Mouse (Mus musculus) thymus, adult 2 months (tissue): Measurements from ENCODE around the gene Zfp664. TPM values are rescaled to one million over a fixed set of nuclear protein-coding genes. Genes with fewer than 3 reads are reported as not detected.

Experiments used
- DNase-seq: peaks from one replicate; pipeline ENCODE4 v3.0.0; 2021
- H3K27ac ChIP-seq: fragments of 200-500 bp; 2 replicates; pipeline ENCODE4 v1.5.1; 2012; ENCODE audit warnings: low read length, control low read depth; ENCODE audit not compliant: control insufficient read depth, insufficient read depth
- H3K27me3 ChIP-seq: fragments of 200-500 bp; 2 replicates; pipeline ENCODE4 v1.6.1; 2012; ENCODE audit warnings: mild to moderate bottlenecking, low read length, moderate library complexity, mixed read lengths; ENCODE audit not compliant: control insufficient read depth, insufficient read depth
- H3K36me3 ChIP-seq: fragments of 200-500 bp; 2 replicates; pipeline ENCODE4 v1.6.1; 2012; ENCODE audit warnings: mild to moderate bottlenecking, low read length, moderate library complexity; ENCODE audit not compliant: control insufficient read depth, insufficient read depth
- H3K4me1 ChIP-seq: fragments of 200-500 bp; replicated peaks from 2 replicates; pipeline ENCODE4 v1.6.1; 2012; ENCODE audit warnings: low read length; ENCODE audit not compliant: control insufficient read depth, insufficient read depth
- H3K4me3 ChIP-seq: fragments of 200-500 bp; 2 replicates; pipeline ENCODE4 v1.5.1; 2012; ENCODE audit warnings: mild to moderate bottlenecking, low read length, control low read depth, moderate library complexity; ENCODE audit not compliant: control insufficient read depth, insufficient read depth
- CTCF ChIP-seq: fragments of 200-500 bp; IDR thresholded peaks from 2 replicates; pipeline ENCODE4 v1.5.1; 2012; ENCODE audit warnings: mild to moderate bottlenecking, control low read depth, low read length, moderate library complexity, borderline replicate concordance; ENCODE audit not compliant: control insufficient read depth, poor library complexity, insufficient read depth; ENCODE audit errors: extremely low read depth
- POLR2A ChIP-seq: fragments of 200-500 bp; IDR thresholded peaks from 2 replicates; pipeline ENCODE4 v1.6.1; 2012; ENCODE audit warnings: mild to moderate bottlenecking, low read length, control low read depth, moderate library complexity; ENCODE audit not compliant: control insufficient read depth, poor library complexity, insufficient read depth; ENCODE audit errors: extremely low read depth
- WGBS: fragments of 180-500 bp; shearing (Covaris S2); methylation state at CpG from one replicate; pipeline ENCODE4 v1.1.7; 2018; 5-methylcytosine and 5-hydroxymethylcytosine counted together
- polyA plus RNA-seq: library from polyadenylated mRNA; depleted of rRNA; stranded (reverse); fragments of >200 nt; gene quantifications from 2 replicates; pipeline ENCODE4 v1.2.3, GENCODE M21; 2012

The Zfp664 gene
- polyA plus RNA-seq, 1 experiment = 35.7 TPM

DNA sequence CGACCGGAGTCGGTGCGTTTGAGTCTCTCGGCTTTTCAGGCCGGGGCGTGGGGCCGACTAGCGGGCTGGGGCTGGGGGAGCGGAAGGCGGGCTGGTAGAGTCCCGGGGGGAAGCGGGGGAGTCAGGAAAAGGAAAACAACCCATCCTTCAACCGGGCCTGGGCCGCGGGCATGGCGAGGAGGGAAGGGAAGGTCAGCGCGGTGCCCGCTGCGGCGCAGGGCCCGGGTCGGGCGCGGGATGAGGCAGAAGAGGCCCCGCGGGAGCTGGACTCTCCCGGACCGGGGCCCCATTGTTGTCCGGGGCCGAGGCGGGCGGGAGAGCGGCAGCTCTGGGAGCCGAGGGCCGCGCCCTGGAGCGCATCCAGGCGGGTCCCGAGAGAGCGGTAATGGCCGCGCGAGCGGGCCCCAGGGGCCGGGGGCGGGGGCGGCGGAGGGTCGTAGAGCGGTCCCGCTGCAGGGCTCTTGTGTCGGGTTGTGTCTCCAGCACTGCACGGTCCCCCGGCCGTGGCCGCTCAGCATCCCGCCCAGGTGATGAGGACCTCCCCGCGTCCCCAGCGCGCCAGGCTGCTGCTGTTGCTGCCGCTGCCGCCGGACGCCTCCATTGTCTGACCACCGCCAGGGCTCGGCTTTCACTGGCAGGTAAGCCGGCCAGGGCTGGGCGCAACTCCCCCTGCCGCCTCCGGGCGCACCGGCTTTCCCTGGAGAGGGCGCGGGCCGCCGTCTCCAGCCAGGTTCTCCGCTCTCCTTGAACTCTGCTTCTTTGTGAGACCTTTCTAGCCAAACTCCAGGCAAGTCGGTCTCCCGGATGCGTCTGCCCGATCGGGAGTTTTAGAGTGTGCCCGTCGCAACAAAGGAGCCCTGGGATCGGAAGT is 615 bp downstream of the Zfp664 start:
- DNase-seq = peak; percentile 33
- 1% methylated on average over 86 of the region's 88 CpGs for WGBS
- Histone ChIP-seq H3K27me3 (no peaks in the 10 kb centered on the region; the same call in 1 of the 2 replicates), H3K27ac (no peak overlapping the region), H3K36me3 (no peaks in the 10 kb centered on the region), H3K4me3 (peak overlapping the region; percentile 67), H3K4me1 (peaks cover 11% of the 10 kb centered on the region)
- TF ChIP-seq POLR2A = no peak
- TF ChIP-seq CTCF = no peak

DNA sequence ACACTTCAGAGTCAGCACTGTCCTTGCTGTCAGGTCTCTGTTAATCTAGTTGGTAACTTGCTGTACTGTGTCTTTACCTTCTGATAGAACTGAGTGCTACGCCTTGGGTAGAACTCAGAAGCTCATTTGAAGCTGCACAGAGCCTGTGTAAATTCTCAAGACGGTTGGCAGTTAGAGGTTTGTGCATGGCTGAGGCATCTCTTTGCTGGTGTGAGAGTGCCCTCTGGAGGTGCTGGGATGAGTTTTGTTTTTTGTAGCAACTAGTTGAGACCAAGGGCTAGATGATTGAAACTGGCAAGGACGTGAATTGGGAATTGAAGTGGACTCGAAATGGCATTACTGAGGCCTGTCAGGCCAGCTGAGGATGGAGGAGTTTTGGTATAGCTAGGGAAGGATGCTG is 6.5 kb downstream of the Zfp664 start:
- DNase-seq = peak; percentile 74
- no peaks in the 10 kb centered on the region for H3K27me3 ChIP-seq
- H3K4me1 ChIP-seq = no peaks in the 10 kb centered on the region
- H3K36me3 ChIP-seq = no peaks in the 10 kb centered on the region
- H3K4me3 ChIP-seq = no peak overlapping the region
- 59% methylated on average over 4 of the region's 4 CpGs for WGBS
- no peak overlapping the region for H3K27ac ChIP-seq
- no peak for TF ChIP-seq CTCF
- TF ChIP-seq POLR2A = no peak

DNA sequence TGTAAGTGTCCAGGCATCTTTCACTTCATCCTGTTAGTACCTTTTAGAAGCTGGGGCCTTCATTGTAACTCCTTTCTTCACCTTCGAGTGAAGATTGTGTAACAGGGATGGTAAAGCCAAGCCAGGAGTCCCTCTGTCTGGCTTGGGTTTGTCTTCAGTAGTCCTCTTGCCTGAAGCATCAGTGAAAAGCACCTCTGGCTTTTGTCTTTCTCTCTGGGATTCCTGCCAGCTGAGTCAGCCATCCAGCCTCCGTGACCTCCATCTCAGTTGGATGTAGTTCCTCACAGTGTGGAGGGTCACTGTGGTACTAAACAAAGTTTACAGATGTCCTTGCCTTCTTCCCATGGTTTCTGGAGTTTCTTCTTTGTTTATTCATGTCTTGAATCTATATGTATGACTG is 9.5 kb downstream of the Zfp664 start:
- H3K27ac ChIP-seq = no peak overlapping the region
- H3K36me3 ChIP-seq = no peaks in the 10 kb centered on the region
- WGBS = 93% methylated on average over 2 of the region's 2 CpGs
- no peaks in the 10 kb centered on the region for H3K4me1 ChIP-seq
- TF ChIP-seq CTCF (no peak), POLR2A (no peak)
- no peak for DNase-seq
- no peak overlapping the region for H3K4me3 ChIP-seq
- no peaks in the 10 kb centered on the region for H3K27me3 ChIP-seq

DNA sequence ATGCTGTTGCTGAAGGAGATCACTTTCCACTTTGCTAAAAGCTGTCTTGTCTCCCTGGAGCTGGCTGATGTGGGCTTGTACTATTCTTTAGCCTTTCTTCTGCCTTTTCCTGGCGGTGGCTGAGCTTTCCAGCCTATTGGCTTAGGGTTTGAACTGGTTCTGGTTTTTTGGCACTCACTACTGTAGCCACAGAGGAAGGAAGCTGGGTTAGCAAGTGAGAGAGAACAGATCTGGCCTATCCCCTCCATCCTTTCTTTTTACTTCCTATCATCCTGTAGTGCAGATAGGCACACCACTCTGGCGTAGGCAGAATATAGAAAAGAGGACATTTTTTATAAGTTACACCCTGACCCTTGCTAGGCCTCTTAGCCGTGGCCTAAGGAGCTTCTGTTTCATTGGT is 10.6 kb downstream of the Zfp664 start:
- no peaks in the 10 kb centered on the region for H3K27me3 ChIP-seq
- TF ChIP-seq POLR2A (no peak), CTCF (no peak)
- no peak overlapping the region for H3K27ac ChIP-seq
- 32% methylated on average over 3 of the region's 3 CpGs for WGBS
- no peaks in the 10 kb centered on the region for H3K4me1 ChIP-seq
- no peaks in the 10 kb centered on the region for H3K36me3 ChIP-seq
- H3K4me3 ChIP-seq = no peak overlapping the region
- no peak for DNase-seq

DNA sequence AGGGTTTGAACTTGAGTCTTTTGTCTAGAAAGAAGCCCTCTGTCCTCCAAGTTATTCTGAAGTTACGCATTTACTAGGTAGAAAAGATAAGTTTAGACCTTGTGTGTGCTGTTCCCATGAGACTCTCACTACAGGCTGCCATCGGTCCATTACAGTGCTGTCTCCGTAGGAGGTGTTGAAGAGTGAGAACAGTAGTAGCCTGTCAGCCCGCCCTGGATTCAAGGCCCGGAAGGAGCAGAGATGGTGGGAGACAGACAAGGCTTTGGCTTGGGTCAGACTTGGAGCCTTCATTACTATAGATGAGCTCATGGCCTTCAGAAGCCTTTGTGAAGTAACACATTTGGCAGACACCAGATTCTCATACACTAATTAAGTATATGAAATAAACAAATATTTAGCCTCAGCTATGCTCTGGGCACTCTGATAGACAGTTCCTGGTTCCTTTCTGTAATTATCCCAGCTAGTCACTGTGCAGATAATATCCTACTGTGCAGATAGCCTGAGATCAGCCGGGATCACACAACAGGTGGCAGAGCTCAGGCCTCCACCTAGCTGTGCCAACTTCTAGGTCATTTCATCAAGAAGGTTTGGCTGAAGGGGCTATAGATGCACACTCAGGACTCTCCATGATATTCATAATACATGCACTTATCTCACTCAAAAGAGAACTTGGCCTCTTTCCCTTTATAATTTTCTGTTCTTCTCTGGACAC is 11.6 kb downstream of the Zfp664 start:
- TF ChIP-seq POLR2A (no peak), CTCF (no peak)
- Histone ChIP-seq H3K36me3 (no peaks in the 10 kb centered on the region), H3K4me3 (no peak overlapping the region), H3K4me1 (no peaks in the 10 kb centered on the region), H3K27ac (no peak overlapping the region), H3K27me3 (no peaks in the 10 kb centered on the region)
- WGBS = 95% methylated on average over 6 of the region's 6 CpGs
- no peak for DNase-seq

DNA sequence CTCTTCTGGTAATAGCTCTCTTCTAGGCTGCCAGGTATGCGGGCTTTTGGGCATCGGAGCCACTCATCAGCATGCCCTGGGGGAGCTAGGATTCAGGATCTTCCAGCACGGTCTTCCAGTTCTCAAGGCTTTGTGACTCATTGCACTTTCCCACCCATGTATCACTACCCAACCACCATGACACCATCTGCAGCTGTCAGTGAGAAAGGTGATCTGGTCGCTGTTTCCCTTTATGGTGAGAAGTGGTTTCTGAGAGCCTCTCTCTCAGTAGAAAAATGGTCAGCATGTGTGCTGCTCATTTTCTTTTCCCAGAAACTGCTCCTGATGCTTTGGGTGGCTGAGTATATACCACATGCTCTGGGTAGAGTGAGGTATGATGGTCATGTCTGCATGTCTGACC is 16.8 kb downstream of the Zfp664 start:
- no peak overlapping the region for H3K27ac ChIP-seq
- no peaks in the 10 kb centered on the region; the same call in 1 of the 2 replicates for H3K36me3 ChIP-seq
- TF ChIP-seq POLR2A (no peak), CTCF (no peak)
- H3K4me3 ChIP-seq = no peak overlapping the region
- 97% methylated on average over 4 of the region's 4 CpGs for WGBS
- H3K4me1 ChIP-seq = no peaks in the 10 kb centered on the region
- H3K27me3 ChIP-seq = no peaks in the 10 kb centered on the region
- no peak for DNase-seq
